Mouse (Mus musculus): ENCODE measurements around the gene Kctd4. TPM values are rescaled to one million over a fixed set of nuclear protein-coding genes. Genes with fewer than 3 reads are reported as not detected.

Gene Kctd4
- total RNA-seq (2023): not detected

DNA sequence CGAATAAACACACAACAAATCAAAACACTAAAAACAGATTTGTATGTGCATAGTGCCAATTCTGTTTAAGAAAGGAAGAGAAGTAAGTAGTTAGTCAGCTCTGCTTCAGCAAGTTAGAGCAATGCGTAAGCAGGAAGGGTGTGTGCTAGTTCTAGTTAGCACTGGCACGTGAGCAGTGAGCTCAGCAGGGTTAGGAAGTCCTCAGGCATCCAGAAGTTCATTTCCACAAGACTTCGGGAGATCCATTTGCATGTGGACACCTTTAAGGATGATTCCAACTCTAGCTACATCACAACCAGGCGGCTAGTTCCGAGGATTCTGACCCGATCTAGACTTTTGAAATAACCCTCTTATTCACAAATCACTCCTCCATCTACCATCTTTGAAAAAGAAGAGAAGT, at the start of gene Kctd4:
Gene Kctd4, plus strand, starts transcription at position 244 of the 400 bp plus-strand sequence.

DNA sequence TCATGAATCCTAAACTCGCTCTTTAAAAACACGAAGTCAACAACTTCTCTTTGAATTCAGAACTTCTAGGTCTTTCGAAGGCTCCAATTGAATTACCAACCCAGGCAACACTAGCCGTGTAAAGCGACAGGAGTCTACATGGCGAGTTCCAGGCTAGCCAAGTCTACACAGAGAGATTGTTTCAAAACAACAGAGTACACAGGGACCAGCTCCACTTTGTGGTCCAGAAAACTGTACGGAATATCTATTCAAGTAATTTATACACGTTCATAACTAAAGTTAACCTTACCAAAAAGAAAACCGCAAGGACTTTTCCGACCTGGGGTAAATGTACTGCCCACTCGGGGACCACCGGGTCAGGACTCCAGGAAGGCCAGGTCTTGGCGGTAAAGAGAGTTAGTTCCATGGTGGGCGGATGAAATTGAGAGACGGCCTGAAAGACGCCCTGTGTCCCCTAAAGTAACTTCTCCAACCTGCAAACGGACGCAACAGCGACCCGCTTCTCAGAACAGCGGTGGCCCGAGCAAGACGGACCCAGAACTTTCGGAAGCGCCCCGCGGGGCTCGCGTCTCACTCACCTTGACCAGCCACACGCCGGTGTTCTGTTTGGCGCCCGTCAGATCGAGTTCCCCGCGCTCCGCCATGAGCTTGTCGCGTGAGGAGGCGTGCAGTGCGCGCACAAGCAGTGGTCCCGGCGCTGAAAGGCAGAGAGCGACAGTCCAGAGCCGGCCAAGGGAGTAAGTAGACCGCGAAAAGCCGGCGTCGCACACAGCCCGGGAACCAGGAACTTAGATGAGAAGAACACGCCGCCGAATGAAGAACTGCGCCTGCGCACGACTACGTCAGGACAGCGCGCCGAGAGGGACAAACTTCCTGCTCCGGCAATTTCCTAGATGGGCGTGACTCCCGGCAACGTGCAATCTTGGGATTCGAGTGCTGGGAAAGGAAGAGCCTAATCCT, 55.6 kb downstream of the Kctd4 start, which contains the start of gene Gtf2f2:
Gene Gtf2f2, minus strand, starts transcription at position 764 of the 960 bp plus-strand sequence.

Other genes starting within 250 kb of the Kctd4 start
- gene Cog3, start 200.5 kb upstream of the Kctd4 start, total RNA-seq (2023): 10 to 100 TPM; 28.0 to 28.1 TPM
- 10 to 100 TPM; 29.6 to 39.7 TPM for gene Slc25a30, start 168.0 kb upstream of the Kctd4 start, total RNA-seq (2023)
- 1,000 to 10,000 TPM; 4,664 to 4,817 TPM for gene Tpt1, start 109.9 kb upstream of the Kctd4 start, total RNA-seq (2023)
- 10 to 100 TPM; 19.8 to 22.4 TPM for gene Gtf2f2, start 55.9 kb downstream of the Kctd4 start, total RNA-seq (2023)
- 10 to 100 TPM; 18.3 to 20.9 TPM for gene Gpalpp1, start 155.8 kb downstream of the Kctd4 start, total RNA-seq (2023)
- 10 to 100 TPM; 11.7 to 11.9 TPM for gene Nufip1, start 155.9 kb downstream of the Kctd4 start, total RNA-seq (2023)